Mouse (Mus musculus): Measurements from ENCODE around the gene Abtb2.

DNA sequence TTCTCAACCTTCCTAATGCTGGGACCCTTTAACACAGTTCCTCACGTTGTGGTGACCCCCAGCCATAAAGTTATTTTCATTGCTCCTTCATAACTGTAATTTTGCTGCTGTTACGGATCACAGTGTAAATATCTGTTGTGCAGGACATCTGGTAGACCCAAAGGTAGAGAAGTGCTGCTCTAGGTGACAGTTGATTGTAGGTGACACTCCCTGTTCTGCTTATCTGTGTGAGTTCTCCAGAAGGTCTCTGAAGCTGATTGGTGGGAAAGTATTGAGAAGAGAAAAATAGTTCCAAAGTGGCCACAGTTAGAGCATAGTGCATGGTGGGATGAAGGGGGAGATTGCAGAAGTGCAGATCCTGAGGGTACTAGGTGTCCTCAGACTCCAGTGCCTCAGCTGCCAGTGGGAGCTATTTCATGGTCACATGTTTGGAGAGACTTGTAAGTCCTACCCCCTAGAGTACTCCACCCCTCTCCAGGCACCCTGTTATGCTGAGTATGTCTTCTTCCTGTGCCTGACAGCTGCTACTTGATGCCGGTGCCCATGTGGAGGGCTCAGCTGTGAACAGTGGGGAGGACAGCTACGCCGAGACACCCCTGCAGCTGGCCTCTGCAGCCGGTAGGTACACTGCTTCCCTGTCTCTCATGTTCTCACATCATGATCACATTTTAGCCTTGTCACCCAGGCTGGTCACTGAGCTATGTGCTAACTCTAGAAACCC, 141.1 kb downstream of the Abtb2 start:
- TF ChIP-seq CTCF (IDR thresholded peaks at IDR 0.05) (no peak), POLR2A (IDR thresholded peaks at IDR 0.05; ENCODE audit: insufficient read depth, low read depth, low read length) (no peak)
